Mouse (Mus musculus): Measurements from ENCODE around the gene Atoh8.

- TF ChIP-seq POLR2A (IDR thresholded peaks at IDR 0.05; ENCODE audit: borderline replicate concordance, extremely low read depth, insufficient read depth, insufficient read length, poor library complexity, severe bottlenecking) (no peak), CTCF (IDR thresholded peaks at IDR 0.05; ENCODE audit: borderline replicate concordance, extremely low read depth, insufficient read depth, insufficient read length) (no peak)
These were observed 4.5 kb downstream of the Atoh8 start for GRCm38 (mm10) chr6:72230875-72231274.
